Mouse (Mus musculus) lung, postnatal 0 days (tissue): ENCODE measurements around the gene Dnajc27.

Source experiments
- CTCF ChIP-seq: IDR thresholded peaks from 2 replicates; pipeline ENCODE4 v1.5.1; 2016; ENCODE audit warnings: antibody characterized with exemption, mild to moderate bottlenecking
- EP300 ChIP-seq: IDR thresholded peaks from 2 replicates; pipeline ENCODE4 v1.6.1; 2016; ENCODE audit warnings: antibody characterized with exemption, mild to moderate bottlenecking, control low read depth

DNA sequence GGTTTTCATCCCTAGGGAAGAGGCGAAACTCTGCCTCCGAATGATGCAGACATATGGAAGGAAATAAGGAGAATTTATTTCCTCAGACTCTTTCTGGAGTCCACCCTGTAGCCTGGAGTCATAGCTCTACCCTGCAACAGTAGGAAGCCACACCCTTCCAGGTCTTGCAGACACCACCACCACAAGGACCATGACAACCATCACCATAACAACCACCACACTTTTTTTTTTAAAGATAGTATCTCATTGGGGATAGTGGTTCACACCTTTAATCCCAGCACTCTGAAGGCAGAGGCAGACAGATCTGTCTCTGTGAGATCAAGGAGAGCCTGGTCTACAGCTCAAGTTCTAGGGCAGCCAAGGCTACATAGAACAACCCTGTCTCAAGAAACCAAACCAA, 16.9 kb upstream of the Dnajc27 start:
- no peak for TF ChIP-seq EP300
- no peak for TF ChIP-seq CTCF
